Mouse (Mus musculus) forebrain, embryonic 13.5 days (tissue): ENCODE measurements around the gene Adamts14. TPM values are rescaled to one million over a fixed set of nuclear protein-coding genes. Genes with fewer than 3 reads are reported as not detected.

Experiments used
- ATAC-seq: fragments of 200-750 bp; cut with Nextera tagmentation; 2 replicates; pipeline ENCODE4 v1.8.0; 2017
- H3K27ac ChIP-seq: fragments of 300-500 bp; sonication (generic); 2 replicates; pipeline ENCODE4 v1.5.1; 2015; ENCODE audit warnings: inconsistent platforms, mild to moderate bottlenecking, moderate library complexity
- H3K27me3 ChIP-seq: fragments of 300-500 bp; sonication (generic); 2 replicates; pipeline ENCODE4 v1.6.1; 2015; ENCODE audit warnings: mild to moderate bottlenecking, inconsistent platforms
- H3K36me3 ChIP-seq: fragments of 300-500 bp; sonication (generic); 2 replicates; pipeline ENCODE4 v1.6.1; 2015; ENCODE audit warnings: mild to moderate bottlenecking, inconsistent platforms; ENCODE audit not compliant: poor library complexity, severe bottlenecking
- H3K4me1 ChIP-seq: fragments of 300-500 bp; sonication (generic); 2 replicates; pipeline ENCODE4 v1.6.1; 2015; ENCODE audit warnings: inconsistent platforms
- H3K4me2 ChIP-seq: fragments of 300-500 bp; sonication (generic); 2 replicates; pipeline ENCODE4 v1.6.1; 2015; ENCODE audit warnings: inconsistent platforms, mild to moderate bottlenecking, moderate library complexity
- H3K4me3 ChIP-seq: fragments of 300-500 bp; sonication (generic); 2 replicates; pipeline ENCODE4 v1.5.1; 2015; ENCODE audit warnings: mild to moderate bottlenecking, inconsistent platforms
- H3K9ac ChIP-seq: fragments of 300-500 bp; sonication (generic); 2 replicates; pipeline ENCODE4 v1.6.1; 2015; ENCODE audit warnings: mild to moderate bottlenecking, inconsistent platforms
- H3K9me3 ChIP-seq: fragments of 300-500 bp; sonication (generic); replicated peaks from 2 replicates; pipeline ENCODE4 v1.6.1; 2016; ENCODE audit warnings: inconsistent platforms
- WGBS: fragments of 180-500 bp; shearing (Covaris S2); methylation state at CpG from one replicate; pipeline ENCODE4 v1.1.7; 2015; 5-methylcytosine and 5-hydroxymethylcytosine counted together
- polyA plus RNA-seq: library from polyadenylated mRNA; unstranded; fragments of >200 nt; fragmentation: Nextera tagmentation; extraction: Ambion mirVana; gene quantifications from 2 replicates; pipeline ENCODE4 v1.2.1, GENCODE M21; 2015

Gene Adamts14
- polyA plus RNA-seq, 1 experiment from 2014 or later: 0.13 TPM

DNA sequence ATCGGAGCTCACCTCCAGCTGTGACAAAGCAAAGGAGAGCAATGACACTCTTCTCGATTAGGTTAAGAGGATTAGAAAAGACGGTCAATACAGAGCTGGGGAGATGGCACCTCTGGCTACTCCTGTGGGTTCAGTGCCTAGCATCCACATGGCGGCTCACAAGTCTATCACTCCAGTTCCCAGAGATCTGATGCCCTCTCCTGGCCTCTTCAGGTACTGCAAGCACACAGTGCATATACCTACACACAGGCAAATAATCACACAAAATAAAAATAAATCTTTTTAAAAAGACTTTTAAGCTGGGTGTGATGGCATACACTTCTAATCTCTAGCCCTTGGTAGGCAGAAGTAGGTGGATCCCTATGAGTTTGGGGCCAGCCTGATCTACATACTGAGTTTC lies 53.9 kb downstream of the Adamts14 start:
- H3K9ac ChIP-seq: no peak overlapping the region
- ATAC-seq: no peak
- no peak overlapping the region for H3K27ac ChIP-seq
- peaks cover 9% of the 10 kb centered on the region; the same call in 1 of the 2 replicates for H3K9me3 ChIP-seq
- no peaks in the 10 kb centered on the region for H3K27me3 ChIP-seq
- WGBS: 90% methylated on average over 4 of the region's 4 CpGs
- no peaks in the 10 kb centered on the region for H3K4me1 ChIP-seq
- no peak overlapping the region for H3K4me3 ChIP-seq
- H3K36me3 ChIP-seq: no peaks in the 10 kb centered on the region
- H3K4me2 ChIP-seq: no peak overlapping the region

DNA sequence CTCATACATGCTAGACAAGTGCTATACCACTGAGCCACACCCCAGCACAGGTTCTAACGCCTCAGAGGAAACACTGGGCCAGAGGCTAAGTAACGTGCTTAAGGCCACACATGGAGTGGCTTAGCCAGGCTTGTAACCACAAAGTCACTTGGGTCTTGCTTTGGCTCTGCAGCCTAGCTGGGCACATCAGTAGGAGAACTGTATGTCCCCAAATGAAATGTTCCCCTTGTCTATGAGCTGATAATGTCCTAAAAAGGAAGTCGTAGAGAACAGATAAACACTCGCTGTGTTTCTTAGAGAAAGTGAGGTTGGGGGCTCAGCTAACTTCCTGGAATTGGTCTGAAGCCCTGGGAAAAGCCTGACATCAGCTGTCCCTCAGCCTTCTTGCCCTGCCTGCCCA lies 57.1 kb downstream of the Adamts14 start:
- H3K36me3 ChIP-seq: no peaks in the 10 kb centered on the region
- H3K4me3 ChIP-seq: no peak overlapping the region
- peaks cover 9% of the 10 kb centered on the region; the same call in 1 of the 2 replicates for H3K9me3 ChIP-seq
- no peak overlapping the region for H3K9ac ChIP-seq
- no peak overlapping the region for H3K27ac ChIP-seq
- no peak overlapping the region for H3K4me2 ChIP-seq
- ATAC-seq: no peak
- H3K27me3 ChIP-seq: no peaks in the 10 kb centered on the region; the same call in 1 of the 2 replicates
- 92% methylated on average over 4 of the region's 4 CpGs for WGBS
- H3K4me1 ChIP-seq: no peaks in the 10 kb centered on the region

DNA sequence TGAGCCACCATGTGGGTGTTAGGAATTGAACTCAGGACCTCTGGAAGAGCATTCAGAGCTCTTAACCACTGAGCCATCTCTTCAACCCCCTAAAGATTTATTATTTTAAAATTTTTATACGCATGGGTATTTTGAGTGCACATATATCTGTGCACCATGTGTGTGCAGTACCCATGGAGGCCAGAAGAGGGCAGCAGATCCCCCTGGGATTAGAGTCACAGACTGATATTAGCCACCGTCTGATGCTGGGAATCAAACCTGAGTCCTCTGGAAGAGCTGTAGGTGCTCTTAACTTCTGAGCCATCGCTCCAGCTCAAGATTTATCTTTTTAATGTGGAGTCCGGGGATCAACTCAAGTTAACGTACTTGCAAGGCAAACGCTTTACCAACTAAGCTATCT lies 57.6 kb downstream of the Adamts14 start:
- Histone ChIP-seq H3K36me3 (no peaks in the 10 kb centered on the region), H3K27me3 (no peaks in the 10 kb centered on the region; the same call in 1 of the 2 replicates), H3K27ac (no peak overlapping the region), H3K9me3 (peaks cover 9% of the 10 kb centered on the region; the same call in 1 of the 2 replicates), H3K4me2 (no peak overlapping the region), H3K4me3 (no peak overlapping the region), H3K9ac (no peak overlapping the region), H3K4me1 (no peaks in the 10 kb centered on the region)
- WGBS: 95% methylated on average over 5 of the region's 6 CpGs
- ATAC-seq: no peak

DNA sequence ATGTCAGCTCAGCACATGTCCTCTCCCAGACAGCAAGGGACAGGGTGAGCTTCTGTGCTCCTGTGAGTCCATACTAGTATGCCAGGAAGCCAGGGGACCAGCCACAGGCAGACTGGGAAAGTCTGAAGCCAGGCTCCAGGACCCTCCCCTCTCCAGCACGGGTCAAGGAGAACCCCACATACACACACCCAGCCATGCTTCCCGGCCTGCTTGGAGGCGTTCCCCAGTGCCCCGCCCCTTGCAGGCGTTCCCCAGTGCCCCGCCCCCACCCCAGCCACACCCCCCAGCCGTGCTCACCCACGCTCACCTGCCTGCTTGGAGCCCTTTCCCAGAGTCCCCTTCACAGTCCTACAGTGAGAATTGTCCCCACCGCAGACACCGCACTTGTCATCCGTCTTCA lies 60.4 kb downstream of the Adamts14 start:
- Histone ChIP-seq H3K4me1 (no peaks in the 10 kb centered on the region), H3K9ac (no peak overlapping the region), H3K36me3 (no peaks in the 10 kb centered on the region), H3K27me3 (no peaks in the 10 kb centered on the region; the same call in 1 of the 2 replicates), H3K4me2 (no peak overlapping the region), H3K4me3 (no peak overlapping the region), H3K9me3 (peaks cover 5% of the 10 kb centered on the region; the same call in 1 of the 2 replicates), H3K27ac (no peak overlapping the region)
- no peak for ATAC-seq
- WGBS: 11% methylated on average over 11 of the region's 11 CpGs

DNA sequence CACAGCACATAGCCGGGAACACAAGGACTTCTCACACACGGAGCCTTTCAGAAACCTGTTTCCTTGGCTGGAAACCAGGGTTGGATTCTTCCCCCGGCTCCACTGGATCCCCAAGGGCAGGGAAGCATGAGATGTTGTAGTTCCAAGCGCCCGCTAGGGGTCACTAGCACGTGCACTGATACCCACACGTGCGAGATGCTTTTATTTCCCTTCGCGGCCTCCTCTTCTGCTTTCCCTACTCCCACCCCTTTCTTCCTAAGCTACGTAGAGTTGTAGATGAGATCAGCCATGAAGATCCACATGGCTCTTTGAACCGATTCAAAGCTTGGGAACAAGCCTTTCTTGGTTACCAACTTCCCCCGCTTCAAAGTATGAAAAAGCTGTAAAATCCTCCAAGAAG lies 61.5 kb downstream of the Adamts14 start:
- 8% methylated on average over 13 of the region's 13 CpGs for WGBS

DNA sequence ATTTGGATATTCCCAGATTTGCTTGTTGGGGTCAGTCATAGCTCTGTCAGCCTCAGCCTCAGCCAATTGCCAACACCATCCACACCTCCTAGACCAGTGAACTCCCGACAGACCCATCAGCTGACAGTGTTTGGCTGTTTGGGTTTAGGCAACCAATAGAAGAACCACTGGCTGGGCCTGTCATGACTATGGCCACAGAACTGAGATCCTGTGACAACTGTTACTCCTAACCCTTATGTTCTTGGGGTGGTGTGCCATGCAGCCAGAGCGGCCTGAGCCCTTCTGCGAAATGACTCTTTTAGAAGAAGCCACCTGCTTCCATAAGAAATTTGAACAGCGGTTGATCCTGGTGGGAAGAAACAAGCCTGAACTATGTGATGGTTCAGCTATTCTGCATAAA lies 62.1 kb downstream of the Adamts14 start:
- H3K4me2 ChIP-seq: no peak overlapping the region
- H3K4me1 ChIP-seq: no peaks in the 10 kb centered on the region
- no peak overlapping the region for H3K9ac ChIP-seq
- H3K9me3 ChIP-seq: peaks cover 5% of the 10 kb centered on the region; the same call in 1 of the 2 replicates
- no peaks in the 10 kb centered on the region; the same call in 1 of the 2 replicates for H3K27me3 ChIP-seq
- no peak overlapping the region for H3K4me3 ChIP-seq
- WGBS: 83% methylated on average over 4 of the region's 4 CpGs
- H3K27ac ChIP-seq: no peak overlapping the region
- ATAC-seq: no peak
- H3K36me3 ChIP-seq: no peaks in the 10 kb centered on the region

More for the DNA sequence above, 61.5 kb downstream of the Adamts14 start:
- H3K4me1 ChIP-seq: no peaks in the 10 kb centered on the region
- H3K27me3 ChIP-seq: no peaks in the 10 kb centered on the region; the same call in 1 of the 2 replicates
- no peak overlapping the region for H3K27ac ChIP-seq
- no peak overlapping the region for H3K4me2 ChIP-seq
- ATAC-seq: peak; percentile 45; the same call in 1 of the 2 replicates
- H3K36me3 ChIP-seq: no peaks in the 10 kb centered on the region
- H3K9ac ChIP-seq: no peak overlapping the region
- H3K4me3 ChIP-seq: no peak overlapping the region
- H3K9me3 ChIP-seq: peaks cover 5% of the 10 kb centered on the region; the same call in 1 of the 2 replicates

DNA sequence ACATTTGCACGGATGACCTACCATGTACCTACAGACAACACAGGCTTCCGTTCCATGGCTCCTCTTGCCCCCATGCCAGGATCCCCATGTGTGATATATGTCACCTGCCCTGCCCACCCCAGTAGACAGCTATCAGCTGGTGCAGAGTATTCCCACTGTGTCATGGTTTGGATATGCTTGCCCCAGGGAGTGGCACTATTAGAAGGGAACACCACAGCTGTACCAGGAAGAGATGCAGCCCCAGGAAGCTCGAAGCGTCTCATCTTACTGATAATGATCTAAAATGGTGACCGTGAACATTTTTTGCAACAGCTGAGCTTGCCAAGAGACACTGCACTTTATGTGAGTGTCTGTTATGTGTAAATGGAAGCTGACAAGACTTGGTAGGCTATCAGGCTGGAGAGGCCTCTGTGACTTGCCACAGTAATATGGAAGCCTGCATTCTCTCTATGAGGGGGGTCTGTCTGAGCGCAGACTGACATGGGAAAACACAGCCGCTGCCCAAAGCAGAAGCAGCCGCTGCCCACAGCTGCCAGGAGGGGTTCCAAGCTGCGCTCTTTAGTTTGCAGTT lies 65.0 kb downstream of the Adamts14 start:
- no peaks in the 10 kb centered on the region; the same call in 1 of the 2 replicates for H3K27me3 ChIP-seq

DNA sequence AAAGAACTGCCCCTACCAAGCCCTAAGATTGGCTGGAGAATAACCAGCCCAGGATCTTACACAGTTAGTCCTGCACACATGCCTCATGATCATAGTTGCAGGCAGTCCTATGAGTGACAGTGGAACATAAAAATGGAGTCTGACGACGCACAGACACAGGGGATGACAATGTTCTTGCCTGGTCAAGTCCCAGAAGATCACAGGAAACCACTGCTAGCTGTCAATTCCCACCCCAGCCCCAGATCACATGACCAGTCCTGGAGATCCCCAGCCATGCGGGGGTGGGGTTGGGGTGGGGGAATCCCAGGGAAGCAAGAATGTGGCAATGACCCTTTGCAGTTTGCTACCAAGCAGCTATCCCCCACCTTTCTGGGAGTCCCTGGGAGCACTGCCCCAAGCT lies 69.3 kb downstream of the Adamts14 start:
- no peak overlapping the region for H3K9ac ChIP-seq
- H3K4me3 ChIP-seq: no peak overlapping the region
- no peaks in the 10 kb centered on the region for H3K27me3 ChIP-seq
- no peaks in the 10 kb centered on the region for H3K36me3 ChIP-seq
- ATAC-seq: no peak
- no peaks in the 10 kb centered on the region for H3K4me1 ChIP-seq
- no peak overlapping the region for H3K27ac ChIP-seq
- no peak overlapping the region for H3K4me2 ChIP-seq
- H3K9me3 ChIP-seq: no peaks in the 10 kb centered on the region
- 69% methylated on average over 3 of the region's 3 CpGs for WGBS

More for the DNA sequence above, 65.0 kb downstream of the Adamts14 start:
- no peak for ATAC-seq
- no peak overlapping the region for H3K4me3 ChIP-seq
- no peaks in the 10 kb centered on the region for H3K4me1 ChIP-seq
- H3K4me2 ChIP-seq: no peak overlapping the region
- H3K9me3 ChIP-seq: no peaks in the 10 kb centered on the region
- WGBS: 89% methylated on average over 9 of the region's 9 CpGs
- no peak overlapping the region for H3K9ac ChIP-seq
- no peak overlapping the region for H3K27ac ChIP-seq
- H3K36me3 ChIP-seq: no peaks in the 10 kb centered on the region

DNA sequence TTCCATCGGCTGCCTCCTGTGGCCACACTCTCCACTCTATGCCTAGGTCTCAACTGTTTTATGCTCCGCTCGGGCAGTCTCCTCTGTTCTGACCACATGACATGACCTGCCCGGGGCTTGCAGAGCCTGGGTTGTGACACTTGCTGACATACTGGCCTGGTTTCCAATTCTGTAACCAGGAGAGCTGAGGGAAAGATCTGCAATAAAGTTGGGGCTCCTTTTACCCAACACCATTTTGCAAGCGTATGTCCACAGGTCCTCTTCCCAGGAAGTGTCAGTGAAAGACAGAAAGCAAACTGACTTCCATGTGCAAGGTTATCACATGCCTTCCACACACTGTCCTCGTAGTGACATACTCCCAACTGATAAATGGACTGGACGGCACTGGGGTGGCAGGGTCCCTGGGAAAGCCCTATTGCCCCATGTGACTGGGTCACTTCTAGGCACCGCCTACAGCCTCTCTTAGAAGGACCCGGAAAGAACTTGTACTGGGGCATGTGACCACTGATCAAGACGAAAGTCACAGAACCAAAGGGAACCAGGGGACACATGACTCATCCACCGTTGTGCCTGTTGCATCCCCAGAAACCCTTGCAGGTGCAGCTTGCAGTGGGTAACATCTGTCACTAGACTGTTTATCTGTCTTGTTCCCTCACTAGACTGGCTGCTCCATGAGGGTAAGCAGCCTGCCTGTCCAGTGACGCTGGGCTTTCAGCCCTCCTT lies 71.5 kb downstream of the Adamts14 start:
- no peak for ATAC-seq
- no peaks in the 10 kb centered on the region for H3K9me3 ChIP-seq
- no peaks in the 10 kb centered on the region for H3K4me1 ChIP-seq
- H3K36me3 ChIP-seq: no peaks in the 10 kb centered on the region
- H3K27ac ChIP-seq: no peak overlapping the region
- H3K27me3 ChIP-seq: no peaks in the 10 kb centered on the region
- no peak overlapping the region for H3K4me2 ChIP-seq
- no peak overlapping the region for H3K9ac ChIP-seq
- 84% methylated on average over 12 of the region's 12 CpGs for WGBS
- H3K4me3 ChIP-seq: no peak overlapping the region

DNA sequence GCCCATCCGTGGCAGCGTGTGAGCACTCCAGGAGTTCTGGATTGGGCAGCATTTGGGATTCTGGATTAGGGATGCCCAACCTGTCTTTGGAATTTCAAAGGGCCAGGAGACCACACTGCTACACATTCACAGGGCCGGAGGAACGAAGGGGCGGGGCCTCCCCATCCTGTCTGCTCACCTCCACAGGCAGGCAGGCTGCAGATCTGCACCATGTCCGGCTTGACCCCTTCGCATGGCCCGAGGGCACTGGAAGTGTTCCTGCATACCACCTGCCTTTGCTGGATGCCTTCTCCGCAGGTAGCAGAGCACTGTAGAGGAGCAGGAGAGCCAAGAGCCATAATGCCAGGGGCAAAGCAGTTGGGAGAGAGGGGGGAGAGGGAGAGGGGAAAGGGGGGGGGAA lies 72.2 kb downstream of the Adamts14 start:
- no peaks in the 10 kb centered on the region for H3K9me3 ChIP-seq
- H3K36me3 ChIP-seq: no peaks in the 10 kb centered on the region
- H3K4me3 ChIP-seq: no peak overlapping the region
- H3K27ac ChIP-seq: no peak overlapping the region
- 39% methylated on average over 9 of the region's 9 CpGs for WGBS
- ATAC-seq: no peak
- H3K4me1 ChIP-seq: no peaks in the 10 kb centered on the region
- H3K27me3 ChIP-seq: no peaks in the 10 kb centered on the region
- no peak overlapping the region for H3K4me2 ChIP-seq
- no peak overlapping the region for H3K9ac ChIP-seq

DNA sequence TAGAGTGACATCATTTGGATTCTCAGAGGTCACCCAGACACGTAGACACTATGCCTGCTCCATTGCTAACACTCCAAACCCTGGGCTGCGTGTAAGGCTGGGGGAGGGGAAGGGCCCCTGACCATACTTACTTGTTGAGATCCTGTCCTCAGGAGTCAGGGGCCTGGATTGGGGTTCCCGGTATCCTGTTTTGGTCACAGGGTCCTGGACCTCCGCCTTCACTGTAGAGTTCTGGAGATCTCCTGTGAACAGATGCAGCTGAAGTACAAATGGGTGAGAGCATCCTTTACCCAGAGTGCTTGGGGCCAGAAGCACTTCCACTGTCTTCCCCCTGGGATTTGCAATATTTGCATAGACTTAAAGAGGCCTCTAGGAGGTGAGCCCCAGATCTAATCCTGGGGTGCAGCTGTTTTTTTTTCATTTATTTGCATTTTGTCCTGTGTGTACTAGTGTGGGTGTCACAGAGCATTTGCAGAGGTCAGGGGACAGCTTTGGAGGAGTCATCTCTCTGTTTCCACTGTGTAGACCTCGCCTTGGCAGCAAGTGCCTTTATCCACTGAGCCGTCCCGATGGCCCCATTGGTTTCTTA lies 72.9 kb downstream of the Adamts14 start:
- ATAC-seq: no peak
- H3K4me1 ChIP-seq: no peaks in the 10 kb centered on the region
- no peaks in the 10 kb centered on the region for H3K27me3 ChIP-seq
- no peak overlapping the region for H3K9ac ChIP-seq
- H3K9me3 ChIP-seq: no peaks in the 10 kb centered on the region
- 76% methylated on average over 7 of the region's 7 CpGs for WGBS
- no peaks in the 10 kb centered on the region for H3K36me3 ChIP-seq
- no peak overlapping the region for H3K4me3 ChIP-seq
- H3K27ac ChIP-seq: no peak overlapping the region
- H3K4me2 ChIP-seq: no peak overlapping the region

DNA sequence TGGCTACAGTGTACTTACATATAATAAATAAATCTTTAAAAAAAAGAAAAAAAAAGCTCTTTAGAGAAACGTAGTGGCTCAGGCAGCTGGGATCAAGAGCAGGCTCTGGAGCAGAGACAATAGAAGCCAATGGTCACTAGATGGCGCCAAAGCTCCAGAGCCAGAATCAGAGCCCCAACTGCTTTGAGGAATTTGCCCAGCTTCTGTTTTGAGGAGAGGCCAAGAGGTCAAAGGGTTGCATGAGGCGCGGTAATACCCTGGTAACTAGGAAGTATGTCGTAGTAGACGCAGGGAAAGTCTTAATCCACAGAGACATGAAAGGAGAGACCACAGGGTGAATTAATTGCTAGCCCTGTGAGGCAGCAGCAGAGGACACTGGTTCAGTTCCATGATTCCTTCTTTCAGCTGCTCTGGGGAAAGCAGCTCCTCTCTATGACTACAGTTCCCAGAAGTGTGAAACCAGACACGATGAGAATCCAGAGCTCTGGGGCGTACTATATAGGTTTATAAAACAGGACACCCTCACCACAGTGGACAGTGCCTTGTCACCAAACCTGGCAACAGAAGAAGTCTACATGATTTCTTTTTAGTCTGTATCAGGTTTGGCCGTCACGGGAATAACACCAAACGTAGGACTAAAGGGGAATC lies 73.5 kb downstream of the Adamts14 start:
- Histone ChIP-seq H3K4me3 (no peak overlapping the region), H3K27ac (no peak overlapping the region), H3K9me3 (no peaks in the 10 kb centered on the region), H3K36me3 (no peaks in the 10 kb centered on the region), H3K4me1 (no peaks in the 10 kb centered on the region), H3K4me2 (no peak overlapping the region), H3K27me3 (no peaks in the 10 kb centered on the region), H3K9ac (no peak overlapping the region)
- ATAC-seq: peak; percentile 53
- 23% methylated on average over 11 of the region's 11 CpGs for WGBS
